ENCODE assay signal across 13 mouse cellular contexts in the genomic region with DNA sequence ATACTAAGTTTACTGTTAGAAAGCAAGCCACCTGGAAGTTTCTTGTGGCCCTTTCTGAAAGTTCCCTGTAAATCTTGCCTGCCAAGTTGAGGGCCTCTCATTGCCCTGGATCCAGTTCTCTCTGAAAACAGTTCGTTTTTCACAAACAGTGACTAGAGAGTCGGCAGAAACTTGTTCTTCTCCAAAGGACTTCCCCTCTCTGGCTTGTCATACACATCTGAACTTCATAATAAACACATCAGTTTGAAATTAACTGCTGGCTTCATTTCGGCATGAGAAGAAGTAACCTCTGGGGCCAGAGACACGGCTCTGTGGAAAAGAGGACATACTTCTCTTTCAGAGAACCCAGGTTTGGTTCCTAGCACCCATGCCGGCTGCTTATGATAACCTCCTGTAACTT.
"Had no signal": no experiment of that assay in that cellular context is flagged by ENCODE, and none has a peak within 500 bp of the region (broad histone marks: within the 10 kb centered on the region; RNA-seq: fewer than 3 reads in every experiment).

No protein-coding gene starts in this region.

- H3K36me3 ChIP-seq: midbrain, embryonic 13.5 days had no signal

- H3K9ac ChIP-seq: liver, embryonic 14.5 days; midbrain, embryonic 13.5 days had no signal

- H3K4me3 ChIP-seq: layer of hippocampus, adult 2 months; midbrain, embryonic 13.5 days had no signal

- H3K27ac ChIP-seq: layer of hippocampus, adult 2 months; liver, embryonic 14.5 days; macrophage; midbrain, embryonic 13.5 days had no signal

- H3K4me2 ChIP-seq: liver, embryonic 11.5 days; midbrain, embryonic 13.5 days had no signal

- DNase-seq: kidney, adult 2 months; kidney, postnatal 10 days; kidney, postnatal 36 days; layer of hippocampus, adult 9-11 months; lung, adult 18-20 months; thymus, adult 18-20 months; thymus, postnatal 36 days had no signal

- H3K27me3 ChIP-seq: midbrain, embryonic 13.5 days had no signal

- ATAC-seq: intestine, postnatal 0 days; midbrain, embryonic 13.5 days had no signal
